Mouse (Mus musculus) WW6 (cell line): Measurements from ENCODE around the gene Snap47.

ENCODE experiments used
- DNase-seq: peaks from one replicate; pipeline ENCODE4 v3.0.0-alpha.2; 2013; ENCODE audit warnings: low read depth, low spot score

Gene Snap47

GRCm38 (mm10) chr11:59421967-59422366, 29.0 kb downstream of the Snap47 start:
- DNase-seq: no peak

DNA sequence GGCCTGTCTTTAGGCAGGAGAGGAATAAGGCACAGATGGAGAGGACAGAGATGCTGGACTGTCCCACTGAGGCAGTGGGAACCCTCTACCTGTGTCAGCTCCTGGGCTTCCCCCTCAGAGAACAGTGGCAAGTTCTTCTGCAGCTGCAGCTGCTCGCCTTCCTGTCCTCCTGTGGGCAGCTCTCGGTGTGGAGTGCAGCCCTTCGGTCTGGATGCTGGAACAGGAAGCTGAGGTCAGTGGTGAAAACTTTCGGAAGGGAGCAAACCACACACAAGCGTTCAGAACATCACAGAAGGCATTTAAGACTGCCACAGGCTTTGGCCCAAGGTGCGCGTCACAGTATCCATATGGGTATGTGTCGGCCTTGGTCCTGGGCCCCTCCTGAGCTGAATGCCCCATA, 29.6 kb downstream of the Snap47 start:
- no peak for DNase-seq

- DNase-seq: no peak
These were observed 32.3 kb downstream of the Snap47 start for GRCm38 (mm10) chr11:59418708-59419107.

- DNase-seq: no peak
These were observed 37.8 kb downstream of the Snap47 start for GRCm38 (mm10) chr11:59412999-59413863.

DNA sequence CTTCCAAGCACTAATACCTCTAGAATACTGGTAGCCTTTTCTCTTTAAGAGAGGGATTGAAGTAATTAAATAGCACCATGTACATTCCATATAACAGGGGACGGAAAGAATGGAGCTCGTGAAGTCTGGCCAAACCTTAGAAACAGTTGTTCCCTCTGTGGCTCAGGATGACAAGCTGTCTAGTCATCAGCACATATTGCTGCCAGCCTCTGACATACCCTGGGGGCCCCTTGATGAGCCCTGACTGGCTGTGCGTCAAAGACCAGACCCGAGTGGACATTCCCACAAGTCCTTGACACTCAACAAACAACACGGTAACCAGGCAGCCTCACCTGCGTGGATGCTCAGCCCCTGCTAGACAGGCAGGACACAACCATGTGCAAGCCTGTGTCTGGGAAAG, 38.9 kb downstream of the Snap47 start:
- DNase-seq: no peak

GRCm38 (mm10) chr11:59410851-59411250, 40.1 kb downstream of the Snap47 start:
- DNase-seq: no peak

DNA sequence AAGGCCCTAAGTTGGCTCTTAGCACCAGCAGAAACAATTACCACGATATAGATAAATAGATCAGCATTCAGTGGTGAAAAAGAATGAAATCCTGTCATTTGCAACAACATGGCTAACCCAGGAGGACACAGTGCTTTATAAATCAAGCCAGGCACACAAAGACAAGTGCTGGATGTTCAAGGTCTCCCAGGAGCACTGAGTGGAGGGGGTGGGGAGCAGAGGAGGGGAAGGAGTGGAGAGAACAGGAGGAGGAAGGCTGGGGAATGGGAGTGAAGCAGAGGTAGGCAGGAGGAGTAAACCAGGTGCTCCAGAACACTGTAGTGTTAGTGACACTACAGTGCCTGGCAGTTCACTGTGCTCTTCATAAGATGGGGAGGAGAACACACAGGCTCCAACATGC, 45.2 kb downstream of the Snap47 start:
- no peak for DNase-seq

- no peak for DNase-seq
These were observed 50.1 kb downstream of the Snap47 start for GRCm38 (mm10) chr11:59400876-59401275.

GRCm38 (mm10) chr11:59399830-59400229, 51.2 kb downstream of the Snap47 start:
- DNase-seq: no peak

GRCm38 (mm10) chr11:59397536-59398371, 53.2 kb downstream of the Snap47 start:
- no peak for DNase-seq

GRCm38 (mm10) chr11:59394451-59394850, 56.5 kb downstream of the Snap47 start:
- DNase-seq: no peak

DNA sequence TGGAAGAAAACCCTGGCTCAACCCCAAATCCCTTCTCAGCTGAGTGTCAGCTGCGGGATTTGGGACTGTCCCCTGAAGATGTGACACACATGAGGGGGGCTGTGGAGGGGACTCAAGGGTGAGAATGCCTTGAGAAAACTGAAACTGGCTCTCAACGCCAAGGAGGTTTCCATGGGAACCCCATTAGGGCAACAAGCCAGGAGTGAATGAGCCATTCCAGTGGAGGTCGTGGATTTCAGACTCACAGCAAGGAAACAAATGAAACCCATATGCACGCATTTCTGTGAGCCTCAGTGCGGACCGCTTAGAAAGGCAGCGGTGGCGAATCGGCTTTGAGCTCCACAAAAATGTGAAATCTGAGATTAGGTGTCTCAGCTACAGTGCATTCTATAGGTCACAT, 57.4 kb downstream of the Snap47 start:
- DNase-seq: no peak

DNA sequence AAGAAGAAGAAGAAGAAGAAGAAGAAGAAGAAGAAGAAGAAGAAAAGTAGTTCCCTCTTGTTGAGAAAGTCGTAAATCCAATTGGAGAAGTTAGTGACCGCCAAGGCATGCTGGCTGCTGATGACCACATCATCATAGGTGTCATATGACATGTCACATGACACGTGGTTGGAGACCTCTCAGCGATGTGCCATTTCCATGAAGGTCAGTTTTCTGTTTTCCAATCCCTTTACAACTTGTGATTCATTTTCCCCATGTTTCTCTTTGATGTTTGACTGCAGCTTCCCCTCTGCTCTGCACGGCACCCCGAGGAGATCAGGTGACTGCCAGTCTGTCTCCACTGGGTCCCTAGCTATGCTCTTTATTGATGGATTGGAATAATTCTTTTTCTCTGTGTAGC, 58.7 kb downstream of the Snap47 start:
- no peak for DNase-seq

DNA sequence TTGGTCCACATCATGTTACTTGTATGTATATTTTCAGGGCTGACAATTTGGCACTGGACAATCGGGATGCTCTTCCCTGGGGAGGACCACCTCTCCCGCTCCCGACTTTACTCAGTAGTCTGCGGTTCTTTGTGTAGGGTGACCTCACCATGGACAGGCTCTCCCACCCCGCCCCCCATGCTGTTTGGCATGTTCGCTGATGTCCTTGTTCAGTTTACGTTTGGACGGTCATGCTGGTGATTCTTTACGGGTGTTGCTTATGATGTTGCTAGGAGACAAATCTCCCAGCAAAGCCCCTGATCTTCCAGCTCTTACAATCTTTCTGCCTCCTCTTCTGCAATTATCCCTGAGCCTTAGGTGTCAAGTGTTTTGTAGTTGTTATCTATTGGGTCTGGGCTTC, 60.5 kb downstream of the Snap47 start:
- DNase-seq: no peak

- DNase-seq: no peak
These were observed 61.4 kb downstream of the Snap47 start for GRCm38 (mm10) chr11:59389617-59390016.

DNA sequence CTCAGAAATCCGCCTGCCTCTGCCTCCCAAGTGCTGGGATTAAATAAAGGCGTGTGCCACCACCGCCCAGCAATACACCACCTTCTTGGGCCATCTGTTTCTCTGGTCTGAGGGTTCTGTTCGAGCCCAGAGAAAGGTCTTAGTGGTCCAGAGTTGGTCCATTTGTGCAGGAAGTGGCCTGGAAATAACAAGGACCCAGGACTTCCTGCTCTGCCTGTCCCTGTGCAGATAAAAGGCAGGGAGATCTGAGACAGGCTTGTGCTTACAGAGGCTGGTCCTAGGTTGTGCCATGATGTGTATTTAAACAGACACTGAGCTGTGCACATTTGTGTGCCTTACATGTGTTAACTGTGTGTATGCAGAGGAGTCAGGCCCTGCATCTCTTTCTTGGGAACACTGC, 62.2 kb downstream of the Snap47 start:
- DNase-seq: no peak

DNA sequence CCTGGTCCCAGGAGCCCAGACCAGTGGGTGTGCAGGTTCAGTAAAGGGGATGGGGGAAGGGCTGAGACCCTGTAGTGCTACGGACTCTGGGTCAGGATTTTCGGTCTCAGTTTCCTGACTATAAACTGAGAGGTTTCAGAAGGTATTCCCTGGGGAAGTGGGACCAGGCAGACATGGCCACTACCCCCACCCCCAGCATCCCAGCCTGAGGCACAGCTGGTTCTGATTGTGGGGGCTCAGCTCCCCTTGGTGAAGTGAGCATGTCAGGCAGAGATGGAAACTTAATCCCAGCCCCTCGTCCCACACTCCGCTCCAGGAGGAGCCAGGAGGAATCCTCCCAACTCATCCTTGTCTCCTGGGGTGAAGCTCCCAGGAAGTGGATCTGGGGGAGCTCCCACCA, 63.5 kb downstream of the Snap47 start:
- DNase-seq: no peak

GRCm38 (mm10) chr11:59385123-59385522, 65.9 kb downstream of the Snap47 start:
- DNase-seq: peak; percentile 33

DNA sequence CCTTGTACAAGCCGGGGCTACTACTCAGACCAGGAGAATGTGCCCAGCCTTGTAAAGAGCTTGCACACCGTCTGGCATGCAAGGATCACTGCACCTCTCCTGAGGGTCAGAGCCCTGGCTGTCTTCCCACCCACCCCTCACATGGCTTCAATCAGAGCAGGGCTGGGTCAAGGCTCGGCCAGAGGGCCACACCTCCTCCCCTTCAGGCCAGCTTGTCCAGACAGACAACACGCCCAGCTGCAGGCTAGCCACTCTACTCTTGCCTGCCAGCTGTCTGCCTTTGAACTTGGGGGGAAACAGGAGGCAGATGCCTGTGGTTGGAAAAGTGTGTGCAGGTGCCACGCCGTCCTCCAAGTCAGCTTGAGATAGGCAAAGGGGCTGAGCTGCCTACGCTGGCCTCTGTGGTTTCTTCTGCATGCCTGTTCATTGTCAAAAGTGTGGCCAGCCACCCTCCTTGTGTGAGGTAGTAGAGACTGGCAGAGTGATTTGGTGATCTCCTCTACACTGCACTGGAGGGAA, 66.5 kb downstream of the Snap47 start:
- DNase-seq: no peak

- no peak for DNase-seq
These were observed 71.4 kb downstream of the Snap47 start for GRCm38 (mm10) chr11:59379547-59379946.

GRCm38 (mm10) chr11:59377999-59378398, 73.0 kb downstream of the Snap47 start:
- no peak for DNase-seq

- DNase-seq: peak; percentile 46
These were observed 75.5 kb downstream of the Snap47 start, which contains the start of gene Prss38 for GRCm38 (mm10) chr11:59375475-59375874. Gene Prss38, minus strand, starts transcription at chr11:59375657.
